Mouse (Mus musculus) embryonic fibroblast, embryonic 13.5 days (primary cell): ENCODE measurements around the gene Psmd7.

ENCODE experiments used
- CTCF ChIP-seq: IDR thresholded peaks from 2 replicates; pipeline ENCODE4 v1.5.1; 2011; ENCODE audit warnings: mild to moderate bottlenecking, control low read depth, low read length, moderate library complexity, borderline replicate concordance; ENCODE audit not compliant: insufficient read depth
- POLR2A ChIP-seq: IDR thresholded peaks from 2 replicates; pipeline ENCODE4 v1.6.1; 2011; ENCODE audit warnings: low read depth, mild to moderate bottlenecking, control low read depth, low read length, moderate library complexity

DNA sequence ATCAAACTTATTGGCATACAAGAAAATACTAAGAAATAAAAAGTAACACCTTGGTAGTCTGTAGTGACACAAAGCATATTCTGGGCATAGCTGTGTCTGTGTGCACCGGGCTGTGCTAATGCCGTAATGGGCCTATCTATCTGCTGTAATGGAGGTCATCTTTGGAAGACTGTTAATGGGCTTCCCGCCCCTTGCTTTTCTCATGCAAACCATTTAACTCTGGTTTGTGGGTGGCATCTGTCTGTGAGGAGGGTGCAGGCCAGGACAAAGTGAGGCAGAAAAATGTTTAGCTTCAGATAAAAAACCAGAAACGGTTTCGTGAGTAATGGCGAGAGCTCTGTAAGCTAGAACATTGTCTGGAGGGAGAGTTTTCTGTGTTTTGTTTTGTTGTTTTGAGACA is 6.6 kb upstream of the Psmd7 start:
- TF ChIP-seq CTCF (no peak), POLR2A (no peak)
